Mouse (Mus musculus): ENCODE measurements around the gene Dnajc1. TPM values are rescaled to one million over a fixed set of nuclear protein-coding genes. Genes with fewer than 3 reads are reported as not detected.

Dnajc1 gene
- total RNA-seq, 1 experiment from 2014 or later: 67.8 TPM

GRCm38 (mm10) chr2:18205118-18205517, 187.5 kb downstream of the Dnajc1 start:
- peak; percentile 90 for ATAC-seq (replicated peaks; ENCODE audit: low read depth, poor library complexity, severe bottlenecking)

- ATAC-seq (replicated peaks; ENCODE audit: low read depth, poor library complexity, severe bottlenecking): no peak
Observed at GRCm38 (mm10) chr2:18202923-18203322, 189.7 kb downstream of the Dnajc1 start.

GRCm38 (mm10) chr2:18201820-18202462, 190.7 kb downstream of the Dnajc1 start:
- ATAC-seq (replicated peaks; ENCODE audit: low read depth, poor library complexity, severe bottlenecking): peak; percentile 58

GRCm38 (mm10) chr2:18195691-18196396, 196.8 kb downstream of the Dnajc1 start:
- peak; percentile 73 for ATAC-seq (replicated peaks; ENCODE audit: low read depth, poor library complexity, severe bottlenecking)

GRCm38 (mm10) chr2:18195285-18195684, 197.3 kb downstream of the Dnajc1 start:
- ATAC-seq (replicated peaks; ENCODE audit: low read depth, poor library complexity, severe bottlenecking): no peak

- ATAC-seq (replicated peaks; ENCODE audit: low read depth, poor library complexity, severe bottlenecking): no peak
Observed at GRCm38 (mm10) chr2:18188367-18188766, 204.3 kb downstream of the Dnajc1 start.

GRCm38 (mm10) chr2:18183079-18183478, 209.6 kb downstream of the Dnajc1 start:
- ATAC-seq (replicated peaks; ENCODE audit: low read depth, poor library complexity, severe bottlenecking): no peak

GRCm38 (mm10) chr2:18181631-18182030, 211.0 kb downstream of the Dnajc1 start:
- no peak for ATAC-seq (replicated peaks; ENCODE audit: low read depth, poor library complexity, severe bottlenecking)

- no peak for ATAC-seq (replicated peaks; ENCODE audit: low read depth, poor library complexity, severe bottlenecking)
Observed at GRCm38 (mm10) chr2:18180323-18180722, 212.3 kb downstream of the Dnajc1 start.

GRCm38 (mm10) chr2:18176235-18176634, 216.4 kb downstream of the Dnajc1 start:
- ATAC-seq (replicated peaks; ENCODE audit: low read depth, poor library complexity, severe bottlenecking): no peak

- ATAC-seq (replicated peaks; ENCODE audit: low read depth, poor library complexity, severe bottlenecking): no peak
Observed at GRCm38 (mm10) chr2:18175234-18175633, 217.4 kb downstream of the Dnajc1 start.

GRCm38 (mm10) chr2:18169174-18169948, 223.3 kb downstream of the Dnajc1 start:
- ATAC-seq (replicated peaks; ENCODE audit: low read depth, poor library complexity, severe bottlenecking): peak; percentile 97

GRCm38 (mm10) chr2:18165511-18165910, 227.1 kb downstream of the Dnajc1 start:
- no peak for ATAC-seq (replicated peaks; ENCODE audit: low read depth, poor library complexity, severe bottlenecking)

GRCm38 (mm10) chr2:18160992-18161391, 231.6 kb downstream of the Dnajc1 start:
- no peak for ATAC-seq (replicated peaks; ENCODE audit: low read depth, poor library complexity, severe bottlenecking)

GRCm38 (mm10) chr2:18159426-18159825, 233.2 kb downstream of the Dnajc1 start:
- ATAC-seq (replicated peaks; ENCODE audit: low read depth, poor library complexity, severe bottlenecking): no peak

GRCm38 (mm10) chr2:18156131-18156530, 236.5 kb downstream of the Dnajc1 start:
- ATAC-seq (replicated peaks; ENCODE audit: low read depth, poor library complexity, severe bottlenecking): no peak
